Mouse (Mus musculus): ENCODE measurements around the gene Ppp2r5b.

- TF ChIP-seq POLR2A (IDR thresholded peaks at IDR 0.05; ENCODE audit: extremely low read depth, insufficient read depth, low read length) (no peak), CTCF (IDR thresholded peaks at IDR 0.05; ENCODE audit: low read depth, low read length) (no peak)
Observed at GRCm38 (mm10) chr19:6206716-6207115, 29.0 kb downstream of the Ppp2r5b start.
